Comparison of ENCODE assay signal across 9 mouse cellular contexts in genomic region chr4:109241934-109242333, GRCm38 (mm10). TPM values are rescaled to one million over a fixed set of nuclear protein-coding genes. Genes with fewer than 3 reads are reported as not detected.
DNase-seq lines count a peak whose midpoint lies in the region; ATAC-seq and TF ChIP-seq lines count a peak whose summit lies in the region.
"Had no signal": no experiment of that assay in that cellular context is flagged by ENCODE, and none has a peak within 500 bp of the region (broad histone marks: within the 10 kb centered on the region; RNA-seq: fewer than 3 reads in every experiment).

No protein-coding gene starts in this region.

- no peak overlapping the region for H3K27ac ChIP-seq in heart, embryonic 10.5 days
- H3K27ac ChIP-seq in limb, embryonic 14.5 days (replicated peaks; ENCODE audit: low read depth, low read length), result no peak overlapping the region

- H3K4me1 ChIP-seq in heart, embryonic 10.5 days, result no peaks in the 10 kb centered on the region; the same call in 1 of the 2 replicates
- peaks cover 7% of the 10 kb centered on the region; the same call in 1 of the 2 replicates for H3K4me1 ChIP-seq in limb, embryonic 14.5 days (ENCODE audit: control insufficient read depth, insufficient read depth, low read length)

- no peak overlapping the region for H3K9ac ChIP-seq in limb, embryonic 14.5 days (ENCODE audit: low read depth, low read length, severe bottlenecking)

- H3K4me2 ChIP-seq in limb, embryonic 14.5 days (replicated peaks; ENCODE audit: low read depth, low read length, severe bottlenecking), result no peak overlapping the region

- WGBS in heart, embryonic 10.5 days, result 77% methylated on average over 4 of the region's 4 CpGs
- 39% methylated on average over 4 of the region's 4 CpGs for WGBS in limb, embryonic 14.5 days

- no peaks in the 10 kb centered on the region for H3K27me3 ChIP-seq in heart, embryonic 10.5 days (ENCODE audit: insufficient read depth, poor library complexity, severe bottlenecking)
- no peaks in the 10 kb centered on the region for H3K27me3 ChIP-seq in limb, embryonic 14.5 days (ENCODE audit: control insufficient read depth, insufficient read depth, low read length)

- no peak for TF ChIP-seq POLR2A in limb, embryonic 14.5 days (IDR thresholded peaks at IDR 0.05; ENCODE audit: borderline replicate concordance, extremely low read depth, insufficient read depth, insufficient read length)

- H3K9me3 ChIP-seq in heart, embryonic 10.5 days, result no peaks in the 10 kb centered on the region
- H3K9me3 ChIP-seq in limb, embryonic 14.5 days (ENCODE audit: control insufficient read depth, low read length), result no peaks in the 10 kb centered on the region
- H3K9me3 ChIP-seq: G1E had no signal

- DNase-seq in heart, adult 18-20 months, result peak; percentile 77 to 87
- no peak for DNase-seq in heart, embryonic 10.5 days (ENCODE audit: low spot score)
- DNase-seq in Muller cell, postnatal 12 days (ENCODE audit: inconsistent ontology term), result peak; percentile 87
- DNase-seq in fibroblast of lung, adult 2 months (ENCODE audit: low read depth), result peak; percentile 72
- peak; percentile 52 for DNase-seq in limb, embryonic 14.5 days (ENCODE audit: low spot score)
- DNase-seq in kidney, adult 11 months, result no peak
- no peak for DNase-seq in embryo, embryonic 9.5 days (ENCODE audit: extremely low spot score)

- ATAC-seq in limb, embryonic 14.5 days (ENCODE audit: low FRiP score, low read depth), result peak; percentile 64
- ATAC-seq in CD4-positive, CD25-positive, alpha-beta regulatory T cell, adult 4 months, result no peak

- no peaks in the 10 kb centered on the region for H3K36me3 ChIP-seq in heart, embryonic 10.5 days
- H3K36me3 ChIP-seq in limb, embryonic 14.5 days (ENCODE audit: control insufficient read depth, insufficient read depth, low read length), result no peaks in the 10 kb centered on the region
- H3K36me3 ChIP-seq: G1E had no signal

- no peak overlapping the region for H3K4me3 ChIP-seq in heart, embryonic 10.5 days
- H3K4me3 ChIP-seq in limb, embryonic 14.5 days (replicated peaks; ENCODE audit: low read length), result no peak overlapping the region

RNA-seq across cellular contexts. Expression of gene Calr4, which starts 7.6 kb away (rescaled TPM):
- not detected for total RNA-seq in heart, adult 18-20 months (2021)
- 0.11 and 0.15 TPM in 2 replicates for polyA plus RNA-seq in heart, embryonic 10.5 days (2016; fragmentation: Nextera tagmentation; extraction: Ambion mirVana)
- polyA plus RNA-seq in limb, embryonic 14.5 days (2012; rRNA removed), result 0.13 and 0.20 TPM in 2 replicates
- polyA plus RNA-seq in limb, embryonic 14.5 days (2014; fragmentation: Nextera tagmentation; extraction: Ambion mirVana), result 0.12 TPM in 1 of 2 replicates, not detected in the other
- not detected for polyA plus RNA-seq in CD4-positive, CD25-positive, alpha-beta regulatory T cell, adult 4 months (2017; shearing (Covaris generic))
- total RNA-seq: G1E had no signal

RNA-seq across cellular contexts. Expression of gene Eps15, which starts 38.1 kb away (rescaled TPM):
- total RNA-seq in heart, adult 18-20 months (2021), result 10 to 100 TPM; 45.1 to 49.7 TPM
- polyA plus RNA-seq in heart, embryonic 10.5 days (2016; fragmentation: Nextera tagmentation; extraction: Ambion mirVana), result 32.6 and 37.3 TPM in 2 replicates
- polyA plus RNA-seq in limb, embryonic 14.5 days (2012; rRNA removed), result 23.3 and 27.0 TPM in 2 replicates
- 36.3 and 40.0 TPM in 2 replicates for polyA plus RNA-seq in limb, embryonic 14.5 days (2014; fragmentation: Nextera tagmentation; extraction: Ambion mirVana)
- polyA plus RNA-seq in CD4-positive, CD25-positive, alpha-beta regulatory T cell, adult 4 months (2017; shearing (Covaris generic)), result 10 to 100 TPM; 77.7 to 82.2 TPM

RNA-seq across cellular contexts. Expression of gene Osbpl9, which starts 39.9 kb away (rescaled TPM):
- total RNA-seq in heart, adult 18-20 months (2021), result 100 to 1,000 TPM in 1 of 2 experiments, 10 to 100 TPM in 1; 97.4 to 100 TPM
- polyA plus RNA-seq in heart, embryonic 10.5 days (2016; fragmentation: Nextera tagmentation; extraction: Ambion mirVana), result 41.1 and 43.5 TPM in 2 replicates
- 54.0 and 55.6 TPM in 2 replicates for polyA plus RNA-seq in limb, embryonic 14.5 days (2012; rRNA removed)
- polyA plus RNA-seq in limb, embryonic 14.5 days (2014; fragmentation: Nextera tagmentation; extraction: Ambion mirVana), result 57.8 and 68.4 TPM in 2 replicates
- 100 to 1,000 TPM in 1 of 2 experiments, 10 to 100 TPM in 1; 99.7 to 109 TPM for polyA plus RNA-seq in CD4-positive, CD25-positive, alpha-beta regulatory T cell, adult 4 months (2017; shearing (Covaris generic))

Comparison
In these comparisons a context has a peak if more than half of its experiments do, and no peak if none do; other contexts are left out.
1. DNase-seq: peak in heart, adult 18-20 months (2 of 2), Muller cell, postnatal 12 days (single experiment), fibroblast of lung, adult 2 months (single experiment) and limb, embryonic 14.5 days (single experiment); none in heart, embryonic 10.5 days (single experiment), kidney, adult 11 months (single experiment) and embryo, embryonic 9.5 days (single experiment).